Mouse (Mus musculus) neural tube, embryonic 12.5 days (tissue): Measurements from ENCODE around the gene Plppr3. TPM values are rescaled to one million over a fixed set of nuclear protein-coding genes. Genes with fewer than 3 reads are reported as not detected.

Experiments
- ATAC-seq: fragments of 200-750 bp; cut with Nextera tagmentation; 2 replicates; pipeline ENCODE4 v1.8.0; 2017; ENCODE audit warnings: low read depth, mild to moderate bottlenecking, moderate TSS enrichment, moderate library complexity; ENCODE audit not compliant: low FRiP score
- H3K27ac ChIP-seq: fragments of 300-500 bp; sonication (generic); 2 replicates; pipeline ENCODE4 v1.5.1; 2016
- H3K27me3 ChIP-seq: fragments of 300-500 bp; sonication (generic); replicated peaks from 2 replicates; pipeline ENCODE4 v1.6.1; 2016; ENCODE audit warnings: mild to moderate bottlenecking
- H3K36me3 ChIP-seq: fragments of 300-500 bp; sonication (generic); 2 replicates; pipeline ENCODE4 v1.6.1; 2016; ENCODE audit warnings: mild to moderate bottlenecking
- H3K4me1 ChIP-seq: fragments of 300-500 bp; sonication (generic); 2 replicates; pipeline ENCODE4 v1.6.1; 2016
- H3K4me2 ChIP-seq: fragments of 300-500 bp; sonication (generic); replicated peaks from 2 replicates; pipeline ENCODE4 v1.6.1; 2016; ENCODE audit warnings: mild to moderate bottlenecking
- H3K4me3 ChIP-seq: fragments of 300-500 bp; sonication (generic); 2 replicates; pipeline ENCODE4 v1.5.1; 2016
- H3K9ac ChIP-seq: fragments of 300-500 bp; sonication (generic); 2 replicates; pipeline ENCODE4 v1.6.1; 2016; ENCODE audit warnings: mild to moderate bottlenecking
- H3K9me3 ChIP-seq: fragments of 300-500 bp; sonication (generic); 2 replicates; pipeline ENCODE4 v1.6.1; 2016; ENCODE audit warnings: mild to moderate bottlenecking
- WGBS: fragments of 180-500 bp; shearing (Covaris S2); methylation state at CpG from one replicate; pipeline ENCODE4 v1.1.7; 2016; 5-methylcytosine and 5-hydroxymethylcytosine counted together
- polyA plus RNA-seq: library from polyadenylated mRNA; unstranded; fragments of >200 nt; fragmentation: Nextera tagmentation; extraction: Ambion mirVana; gene quantifications from 2 replicates; pipeline ENCODE4 v1.2.1, GENCODE M21; 2016

The Plppr3 gene
- polyA plus RNA-seq, 1 experiment from 2014 or later = 296 TPM

- Histone ChIP-seq H3K36me3 (peaks cover 95% of the 10 kb centered on the region), H3K4me2 (no peak overlapping the region), H3K4me3 (no peak overlapping the region), H3K9me3 (no peaks in the 10 kb centered on the region), H3K9ac (no peak overlapping the region), H3K27me3 (no peaks in the 10 kb centered on the region), H3K4me1 (peaks cover 35% of the 10 kb centered on the region), H3K27ac (no peak overlapping the region; the same call in 1 of the 2 replicates)
- ATAC-seq = no peak
- 85% methylated on average over 23 of the region's 23 CpGs for WGBS
Measured at GRCm38 (mm10) chr10:79862049-79862788, 12.2 kb downstream of the Plppr3 start.

- Histone ChIP-seq H3K27me3 (no peaks in the 10 kb centered on the region), H3K36me3 (peaks cover 95% of the 10 kb centered on the region), H3K9ac (no peak overlapping the region), H3K4me1 (peaks cover 39% of the 10 kb centered on the region), H3K4me3 (no peak overlapping the region), H3K9me3 (no peaks in the 10 kb centered on the region), H3K4me2 (no peak overlapping the region), H3K27ac (no peak overlapping the region; the same call in 1 of the 2 replicates)
- 80% methylated on average over 25 of the region's 25 CpGs for WGBS
- ATAC-seq = no peak
Measured at GRCm38 (mm10) chr10:79861230-79862048, 13.0 kb downstream of the Plppr3 start.

GRCm38 (mm10) chr10:79860079-79860911 is 14.1 kb downstream of the Plppr3 start:
- no peak overlapping the region for H3K4me2 ChIP-seq
- H3K27me3 ChIP-seq = no peaks in the 10 kb centered on the region
- peaks cover 42% of the 10 kb centered on the region for H3K4me1 ChIP-seq
- no peak overlapping the region for H3K9ac ChIP-seq
- WGBS = 93% methylated on average over 26 of the region's 26 CpGs
- no peak for ATAC-seq
- H3K4me3 ChIP-seq = no peak overlapping the region
- no peaks in the 10 kb centered on the region for H3K9me3 ChIP-seq
- peaks cover 86% of the 10 kb centered on the region for H3K36me3 ChIP-seq
- H3K27ac ChIP-seq = no peak overlapping the region

GRCm38 (mm10) chr10:79859116-79859515 is 15.3 kb downstream of the Plppr3 start:
- Histone ChIP-seq H3K27ac (no peak overlapping the region), H3K36me3 (peaks cover 75% of the 10 kb centered on the region), H3K4me1 (peaks cover 38% of the 10 kb centered on the region), H3K9me3 (no peaks in the 10 kb centered on the region), H3K4me2 (no peak overlapping the region; the same call in 1 of the 2 replicates), H3K27me3 (no peaks in the 10 kb centered on the region), H3K9ac (no peak overlapping the region), H3K4me3 (no peak overlapping the region)
- no peak for ATAC-seq
- WGBS = 88% methylated on average over 11 of the region's 11 CpGs

- 61% methylated on average over 17 of the region's 17 CpGs for WGBS
- H3K4me2 ChIP-seq = peak overlapping the region; percentile 100
- H3K27ac ChIP-seq = no peak overlapping the region
- ATAC-seq = no peak
- H3K9ac ChIP-seq = peak overlapping the region; percentile 97; the same call in 1 of the 2 replicates
- H3K4me3 ChIP-seq = no peak overlapping the region
- peaks cover 38% of the 10 kb centered on the region for H3K4me1 ChIP-seq
- H3K27me3 ChIP-seq = no peaks in the 10 kb centered on the region
- no peaks in the 10 kb centered on the region for H3K9me3 ChIP-seq
- peaks cover 71% of the 10 kb centered on the region for H3K36me3 ChIP-seq
Measured at GRCm38 (mm10) chr10:79858416-79859074, 15.9 kb downstream of the Plppr3 start.

GRCm38 (mm10) chr10:79857894-79858293 is 16.5 kb downstream of the Plppr3 start:
- Histone ChIP-seq H3K9ac (peak overlapping the region; percentile 97), H3K27me3 (no peaks in the 10 kb centered on the region), H3K9me3 (no peaks in the 10 kb centered on the region), H3K4me3 (peak overlapping the region; percentile 96; the same call in 1 of the 2 replicates), H3K27ac (peak overlapping the region; percentile 26; the same call in 1 of the 2 replicates), H3K4me2 (peak overlapping the region; percentile 100), H3K36me3 (peaks cover 64% of the 10 kb centered on the region), H3K4me1 (peaks cover 44% of the 10 kb centered on the region)
- no peak for ATAC-seq
- WGBS = 88% methylated on average over 2 of the region's 2 CpGs

- no peaks in the 10 kb centered on the region for H3K27me3 ChIP-seq
- peak overlapping the region; percentile 97 for H3K9ac ChIP-seq
- H3K4me2 ChIP-seq = peak overlapping the region; percentile 100
- no peak for ATAC-seq
- H3K27ac ChIP-seq = peak overlapping the region; percentile 26; the same call in 1 of the 2 replicates
- H3K4me3 ChIP-seq = peak overlapping the region; percentile 96
- H3K4me1 ChIP-seq = peaks cover 48% of the 10 kb centered on the region
- no peaks in the 10 kb centered on the region for H3K9me3 ChIP-seq
- WGBS = 37% methylated on average over 4 of the region's 4 CpGs
- H3K36me3 ChIP-seq = peaks cover 60% of the 10 kb centered on the region
Measured at GRCm38 (mm10) chr10:79857452-79857811, 17.0 kb downstream of the Plppr3 start.

GRCm38 (mm10) chr10:79856704-79857451 is 17.6 kb downstream of the Plppr3 start:
- Histone ChIP-seq H3K36me3 (peaks cover 54% of the 10 kb centered on the region), H3K27me3 (no peaks in the 10 kb centered on the region), H3K9ac (peak overlapping the region; percentile 97), H3K4me3 (peak overlapping the region; percentile 96), H3K4me1 (peaks cover 54% of the 10 kb centered on the region), H3K9me3 (no peaks in the 10 kb centered on the region), H3K4me2 (peak overlapping the region; percentile 100), H3K27ac (peak overlapping the region; percentile 26; the same call in 1 of the 2 replicates)
- WGBS = 62% methylated on average over 7 of the region's 7 CpGs
- ATAC-seq = no peak

- Histone ChIP-seq H3K27ac (no peak overlapping the region), H3K4me1 (peaks cover 60% of the 10 kb centered on the region)
- 57% methylated on average over 6 of the region's 6 CpGs for WGBS
Measured at GRCm38 (mm10) chr10:79856280-79856679, 18.2 kb downstream of the Plppr3 start.

GRCm38 (mm10) chr10:79855558-79856184 is 18.8 kb downstream of the Plppr3 start:
- Histone ChIP-seq H3K4me3 (peak overlapping the region; percentile 96), H3K27ac (no peak overlapping the region), H3K4me1 (peaks cover 60% of the 10 kb centered on the region), H3K4me2 (peak overlapping the region; percentile 100), H3K9me3 (no peaks in the 10 kb centered on the region), H3K9ac (peak overlapping the region; percentile 97), H3K36me3 (peaks cover 42% of the 10 kb centered on the region), H3K27me3 (no peaks in the 10 kb centered on the region)
- WGBS = 6% methylated on average over 10 of the region's 10 CpGs
- no peak for ATAC-seq

More at GRCm38 (mm10) chr10:79856280-79856679, 18.2 kb downstream of the Plppr3 start:
- no peaks in the 10 kb centered on the region for H3K9me3 ChIP-seq
- no peak for ATAC-seq
- peak overlapping the region; percentile 97 for H3K9ac ChIP-seq
- H3K36me3 ChIP-seq = peaks cover 48% of the 10 kb centered on the region
- H3K27me3 ChIP-seq = no peaks in the 10 kb centered on the region
- H3K4me3 ChIP-seq = peak overlapping the region; percentile 96
- peak overlapping the region; percentile 100 for H3K4me2 ChIP-seq
